Mouse (Mus musculus) regulatory T cell (primary cell): ENCODE results near the gene Zfp341.

Experiments
- in situ Hi-C: fragments of 300-600 bp; cut with MboI, MseI; formaldehyde crosslinking; loops from one replicate; pipeline ENCODE4 v1.15.1; 2025; ENCODE audit warnings: high pct_unique_total_duplicates

Gene Zfp341

DNA sequence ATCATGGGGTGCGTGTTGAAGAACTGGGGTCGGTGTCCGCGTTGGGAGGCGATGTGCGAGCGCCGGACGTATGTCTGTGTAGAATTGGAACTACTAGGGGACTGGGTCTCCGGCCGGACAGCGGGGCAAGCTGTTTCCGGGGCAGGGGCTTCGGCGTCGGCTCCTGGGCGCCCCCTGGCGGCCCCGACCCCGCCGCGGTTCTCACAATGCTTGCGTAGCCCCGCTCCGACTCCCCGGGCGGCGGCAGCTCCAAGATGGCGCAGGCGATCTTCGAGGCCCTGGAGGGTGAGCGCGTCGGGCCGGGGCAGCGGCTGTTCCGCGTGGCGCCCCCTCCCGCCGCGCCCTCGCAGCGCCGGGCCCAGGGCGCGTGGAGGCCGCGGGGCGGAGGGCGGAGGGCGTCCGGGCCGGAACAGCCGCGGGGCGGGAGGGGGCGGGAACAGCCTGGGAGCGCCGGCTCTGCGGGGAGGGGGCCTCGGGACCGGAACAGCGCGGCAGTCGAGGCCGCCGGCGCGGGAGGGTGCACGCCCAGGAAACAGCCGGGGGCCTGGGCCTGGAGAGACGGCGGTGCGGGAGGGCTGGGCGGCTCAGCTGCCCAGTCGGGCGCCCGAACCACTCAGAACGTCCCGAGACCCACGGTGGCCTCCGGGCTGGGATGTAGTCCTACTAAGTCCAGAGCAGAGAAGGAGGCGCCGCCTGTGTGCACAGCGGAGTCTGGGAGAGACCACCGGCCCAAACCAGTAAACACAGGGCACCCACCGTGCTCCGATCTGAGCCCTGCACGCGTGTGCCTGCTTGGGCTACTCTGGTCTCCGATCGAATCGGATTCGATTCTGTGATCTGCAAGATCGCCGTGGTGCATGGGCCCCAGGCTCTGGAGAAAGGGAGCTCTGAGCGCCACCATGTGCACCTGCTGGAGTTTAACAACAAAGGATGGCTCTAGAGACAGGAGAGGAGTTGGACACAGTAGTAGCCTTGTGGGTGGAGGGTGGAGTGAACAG lies at the start of gene Zfp341, which contains the start of gene 4930519P11Rik:
Zfp341 (plus strand) TSS at position 180 of the 998 bp plus-strand sequence.
4930519P11Rik (minus strand) TSS at position 320 of the 998 bp plus-strand sequence.
- in situ Hi-C loops: no loop called here

DNA sequence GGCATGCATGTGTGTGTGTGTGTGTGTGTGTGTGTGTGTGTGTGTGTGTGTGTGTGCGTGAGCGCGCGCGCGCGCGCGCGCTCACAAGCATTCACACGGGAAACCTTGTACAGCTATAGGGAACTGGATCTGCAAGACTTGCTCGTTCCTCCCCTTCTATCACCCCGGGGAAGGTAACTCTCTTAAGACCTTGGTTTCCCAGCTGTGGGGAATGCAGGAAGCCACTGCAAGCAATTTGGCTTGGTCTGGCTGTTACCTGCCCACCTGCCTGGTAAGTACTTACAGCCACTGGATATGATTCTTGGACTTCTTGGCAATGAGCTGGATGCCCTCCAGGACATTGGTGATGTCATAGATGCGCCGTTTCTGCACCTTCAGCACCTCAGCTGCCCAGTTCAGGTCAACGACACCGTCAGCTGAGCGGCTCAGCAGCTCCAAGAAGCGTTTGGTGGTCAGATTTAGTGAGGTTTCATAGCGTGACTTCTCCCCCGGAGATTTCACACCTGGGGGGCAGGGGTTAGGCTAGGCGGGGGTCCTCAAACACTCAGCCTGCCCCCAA lies 49.4 kb upstream of the Zfp341 start:
- in situ Hi-C loops: no loop called here

DNA sequence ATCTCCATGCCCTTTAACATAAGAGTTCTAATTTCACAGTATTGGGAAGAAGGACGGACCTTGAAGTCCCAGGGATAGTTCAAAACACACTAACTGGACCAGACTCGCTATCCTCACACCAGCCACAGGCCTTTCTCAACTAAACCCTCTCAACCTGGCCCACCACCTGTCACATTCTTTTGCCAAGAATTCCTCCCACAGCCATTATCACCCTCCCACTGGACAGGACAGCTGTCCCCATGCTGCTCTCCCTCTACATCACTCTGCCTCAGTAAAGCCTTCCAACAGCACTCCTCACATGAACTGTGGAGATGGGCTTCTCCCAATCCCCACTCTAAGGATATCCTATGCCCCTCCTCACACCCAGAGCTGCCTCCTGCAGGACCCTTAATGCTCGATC lies 47.5 kb upstream of the Zfp341 start:
- in situ Hi-C loops: no loop called here

DNA sequence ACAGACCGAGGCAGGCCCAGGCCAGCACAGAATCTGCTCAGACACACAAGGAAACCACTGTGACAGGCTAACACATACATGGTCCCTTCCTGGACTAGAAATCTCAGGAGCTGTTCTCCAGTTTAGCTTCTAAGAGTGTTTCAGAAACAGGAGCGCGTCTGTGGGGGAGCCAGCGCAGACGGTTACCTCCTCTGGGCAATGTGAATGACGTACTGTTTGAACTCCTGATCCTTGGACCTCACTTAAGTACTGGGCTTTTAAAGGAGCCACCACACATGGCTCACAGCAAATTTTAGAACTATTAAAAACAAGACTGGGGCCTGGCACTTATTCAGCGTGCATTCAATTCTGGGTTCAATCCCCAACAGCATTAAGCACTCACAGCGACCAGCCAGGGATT lies 46.5 kb upstream of the Zfp341 start:
- in situ Hi-C loops: no loop called here

DNA sequence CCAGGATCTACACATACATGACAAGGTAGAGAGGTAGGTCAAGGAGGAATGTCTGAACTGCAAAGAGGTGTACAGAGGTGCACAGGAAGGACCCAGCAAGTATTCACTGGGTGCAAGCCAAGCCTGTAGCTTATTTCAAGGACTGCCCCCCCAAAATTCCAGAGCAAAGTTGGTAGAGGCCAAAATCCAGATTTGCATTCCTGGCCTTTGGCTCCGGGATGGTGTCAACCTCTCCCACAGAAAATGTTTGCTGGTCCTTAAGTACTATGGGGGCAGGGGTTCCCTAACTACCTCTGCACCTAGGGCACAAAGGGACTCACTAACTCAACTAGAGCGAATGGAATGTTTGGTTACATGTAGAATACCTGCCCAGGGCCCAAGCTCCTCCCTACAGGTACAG lies 45.3 kb upstream of the Zfp341 start:
- in situ Hi-C loops: no loop called here

DNA sequence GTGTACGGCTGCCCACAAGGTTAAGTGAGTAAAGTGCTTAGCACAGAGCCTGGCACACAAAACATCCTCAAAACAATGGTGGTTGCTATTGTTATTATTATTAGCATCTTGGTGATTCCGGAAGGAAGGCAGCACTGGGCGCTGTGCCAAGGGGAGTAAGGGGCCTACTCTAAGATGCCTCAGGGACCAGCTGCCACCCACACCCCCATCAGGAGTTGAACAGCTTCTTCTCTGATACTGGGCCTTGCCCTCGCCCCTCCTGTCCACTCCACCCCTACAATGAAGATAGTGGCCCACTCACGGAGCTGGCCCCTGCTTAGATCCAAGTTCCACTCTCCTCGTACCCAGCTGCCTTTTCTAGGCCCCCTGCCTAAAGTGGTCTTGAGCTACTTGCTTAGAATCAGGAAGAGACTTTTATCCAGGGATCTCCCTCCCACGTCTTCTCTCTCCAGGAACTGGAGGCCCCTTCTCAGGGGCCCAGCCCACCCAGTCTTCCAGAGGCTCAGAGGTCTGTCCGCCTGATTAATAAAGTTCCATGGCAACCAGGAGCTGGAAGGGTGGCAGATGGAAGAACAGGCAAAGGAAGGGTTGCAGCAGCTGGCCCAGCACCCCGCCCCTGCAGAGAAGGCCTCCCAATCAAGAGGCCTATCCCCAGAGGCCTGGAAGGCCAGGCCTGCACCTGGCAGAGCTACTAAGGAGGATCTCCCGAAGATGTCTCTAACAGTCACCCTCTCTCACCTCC lies 44.6 kb upstream of the Zfp341 start:
- in situ Hi-C loops: no loop called here

DNA sequence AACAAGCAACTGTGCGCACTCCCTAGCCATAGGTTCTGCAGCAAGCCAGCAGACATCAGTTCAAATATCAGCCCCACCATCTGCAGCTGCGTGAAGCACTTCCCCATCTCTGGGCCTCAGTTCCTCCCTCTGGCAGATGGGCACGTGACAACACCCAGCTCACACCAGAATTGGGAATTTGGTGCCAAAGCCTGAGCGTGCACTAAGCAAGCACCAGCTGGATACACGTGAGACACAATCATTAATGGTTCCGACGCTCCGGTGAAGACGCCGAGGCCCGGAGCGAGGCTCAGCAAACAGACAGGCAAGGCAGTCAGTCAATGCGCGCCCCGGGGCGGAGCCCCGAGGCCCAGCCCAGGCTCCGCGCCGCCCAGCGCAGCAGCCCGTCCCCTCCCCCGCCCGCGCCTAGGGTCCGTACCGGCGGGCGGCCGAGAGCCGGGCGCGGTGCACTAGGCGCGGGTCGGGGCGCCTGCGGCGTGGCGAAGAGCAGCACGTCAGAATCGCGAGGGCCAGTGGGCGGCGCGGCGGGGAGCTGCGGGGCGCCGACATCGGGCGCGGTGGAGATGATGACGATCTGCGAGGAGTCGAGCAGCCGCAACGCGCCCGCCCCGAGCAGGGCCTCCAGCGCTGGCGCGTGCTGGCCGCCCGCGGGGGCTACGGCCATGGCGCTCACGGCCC lies 43.9 kb upstream of the Zfp341 start:
- in situ Hi-C loops: no loop called here

DNA sequence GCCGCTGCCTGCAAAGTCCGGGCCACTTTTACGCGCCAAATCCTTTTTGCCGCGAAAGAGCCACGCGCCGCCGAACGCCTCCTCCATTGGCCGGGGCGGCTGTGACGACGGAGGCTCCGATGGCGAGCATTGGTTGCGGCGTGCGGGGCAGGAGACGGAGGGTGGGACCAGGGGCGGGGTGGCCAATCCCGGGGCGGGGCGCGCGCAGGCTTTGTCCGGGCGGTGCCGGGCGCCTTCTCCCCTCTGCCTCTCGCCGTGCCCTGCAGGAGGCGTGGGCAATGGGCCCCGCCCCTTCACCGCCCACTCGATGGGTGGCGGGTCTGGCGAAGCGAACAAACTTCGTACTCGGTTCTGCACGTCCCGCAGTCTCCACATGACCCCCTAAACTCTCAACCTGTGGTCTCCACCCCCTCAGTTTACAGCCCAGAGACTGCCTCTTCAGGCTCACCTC lies 43.2 kb upstream of the Zfp341 start, which contains the start of gene E2f1:
E2f1 (minus strand) TSS at position 57 of the 451 bp plus-strand sequence.
- in situ Hi-C loops: no loop called here

DNA sequence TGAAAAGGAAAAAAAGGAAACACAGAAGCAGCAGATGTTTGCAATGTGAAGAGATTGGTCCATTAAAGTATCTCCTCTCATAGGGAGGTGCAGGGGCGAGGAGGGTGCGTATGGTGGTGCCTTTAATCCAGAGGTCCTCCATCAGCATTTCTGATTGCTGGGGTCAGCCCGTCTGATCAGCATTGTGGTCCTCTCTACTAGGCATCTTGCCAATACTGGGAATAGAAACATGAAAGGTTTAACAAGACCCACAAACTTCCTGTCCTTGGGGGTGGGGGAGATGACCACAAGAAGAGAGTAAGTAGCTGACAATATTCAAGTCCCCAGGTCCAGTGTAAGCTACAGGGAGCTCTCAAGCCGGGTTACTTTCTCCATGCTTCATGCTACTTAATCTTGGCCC lies 42.4 kb upstream of the Zfp341 start:
- in situ Hi-C loops: no loop called here

DNA sequence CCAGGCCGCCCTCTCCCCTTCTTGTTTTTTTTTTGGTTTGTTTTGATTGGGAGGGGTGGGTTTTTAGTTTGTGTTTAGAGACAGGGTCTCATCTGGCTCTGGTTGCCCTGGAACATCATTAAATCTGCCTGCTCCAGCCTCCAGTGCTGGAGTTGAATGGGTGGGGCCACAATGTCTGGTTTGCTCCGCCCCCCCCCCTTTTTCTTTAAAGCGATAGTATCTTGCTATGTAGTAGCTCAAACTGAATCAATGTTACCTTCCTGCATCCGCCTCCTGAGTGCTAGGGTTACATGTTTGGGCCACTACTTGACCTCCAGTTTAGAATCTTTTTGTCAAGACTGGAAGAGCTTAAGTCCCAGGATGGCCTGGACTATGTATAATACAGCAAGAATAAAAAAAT lies 41.8 kb upstream of the Zfp341 start:
- in situ Hi-C loops: no loop called here

DNA sequence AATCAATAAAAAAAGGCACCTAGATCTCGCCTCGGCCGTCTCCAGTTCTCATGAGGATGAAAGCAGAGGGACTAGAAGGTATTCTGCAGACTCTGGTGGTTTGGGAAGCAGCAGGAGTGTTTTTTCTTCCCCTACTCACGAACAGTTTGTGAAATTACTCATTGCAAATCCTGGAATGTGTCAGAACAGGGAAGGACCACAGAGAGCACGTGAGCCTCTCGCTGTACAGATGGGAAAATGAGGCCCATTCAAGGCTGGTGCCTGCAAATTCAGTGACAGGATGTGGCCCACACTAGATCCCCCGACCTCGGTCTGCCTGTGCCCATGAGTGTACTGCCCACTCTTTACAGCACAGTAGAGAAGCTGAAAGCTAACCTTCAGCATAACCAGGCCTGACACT lies 41.1 kb upstream of the Zfp341 start:
- in situ Hi-C loops: no loop called here

DNA sequence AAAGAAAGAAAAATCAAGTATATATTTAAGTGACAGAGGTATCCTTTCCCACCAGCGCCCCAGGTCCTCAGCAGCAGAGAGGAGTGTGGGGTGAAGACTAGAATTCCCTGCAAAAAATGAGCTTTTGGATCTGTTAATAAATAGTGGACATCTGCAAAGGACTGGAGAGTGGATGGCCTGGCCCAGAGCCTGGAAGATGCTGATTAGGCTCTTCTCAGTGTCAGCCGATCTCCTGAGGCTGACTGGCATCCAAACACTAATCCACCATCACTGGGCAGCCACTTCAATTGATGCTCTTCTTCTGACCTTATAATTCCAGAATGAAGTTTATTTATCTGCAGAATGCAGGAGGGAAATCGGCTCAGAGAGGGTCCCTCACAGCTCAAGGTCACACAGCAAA lies 40.1 kb upstream of the Zfp341 start:
- in situ Hi-C loops: no loop called here

DNA sequence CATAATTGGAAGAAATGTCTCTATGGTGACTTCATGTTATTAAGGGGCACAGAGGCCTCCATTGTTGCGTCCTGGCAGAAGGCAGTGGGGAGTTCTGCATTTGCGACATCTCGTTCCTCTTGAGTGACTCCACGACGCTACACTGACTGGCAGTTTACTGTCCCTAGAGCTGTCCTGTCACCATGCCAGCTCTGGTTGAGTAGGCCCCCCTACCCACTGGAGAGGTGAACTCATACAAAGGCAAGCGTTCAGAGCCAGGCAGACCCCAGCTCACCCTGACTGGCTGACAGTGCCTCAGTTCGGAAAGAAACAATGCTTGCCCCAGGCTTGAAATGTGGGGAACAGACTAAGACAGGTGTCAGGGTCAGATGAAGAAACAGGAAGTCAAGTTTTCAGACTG lies 38.8 kb upstream of the Zfp341 start:
- in situ Hi-C loops: no loop called here

DNA sequence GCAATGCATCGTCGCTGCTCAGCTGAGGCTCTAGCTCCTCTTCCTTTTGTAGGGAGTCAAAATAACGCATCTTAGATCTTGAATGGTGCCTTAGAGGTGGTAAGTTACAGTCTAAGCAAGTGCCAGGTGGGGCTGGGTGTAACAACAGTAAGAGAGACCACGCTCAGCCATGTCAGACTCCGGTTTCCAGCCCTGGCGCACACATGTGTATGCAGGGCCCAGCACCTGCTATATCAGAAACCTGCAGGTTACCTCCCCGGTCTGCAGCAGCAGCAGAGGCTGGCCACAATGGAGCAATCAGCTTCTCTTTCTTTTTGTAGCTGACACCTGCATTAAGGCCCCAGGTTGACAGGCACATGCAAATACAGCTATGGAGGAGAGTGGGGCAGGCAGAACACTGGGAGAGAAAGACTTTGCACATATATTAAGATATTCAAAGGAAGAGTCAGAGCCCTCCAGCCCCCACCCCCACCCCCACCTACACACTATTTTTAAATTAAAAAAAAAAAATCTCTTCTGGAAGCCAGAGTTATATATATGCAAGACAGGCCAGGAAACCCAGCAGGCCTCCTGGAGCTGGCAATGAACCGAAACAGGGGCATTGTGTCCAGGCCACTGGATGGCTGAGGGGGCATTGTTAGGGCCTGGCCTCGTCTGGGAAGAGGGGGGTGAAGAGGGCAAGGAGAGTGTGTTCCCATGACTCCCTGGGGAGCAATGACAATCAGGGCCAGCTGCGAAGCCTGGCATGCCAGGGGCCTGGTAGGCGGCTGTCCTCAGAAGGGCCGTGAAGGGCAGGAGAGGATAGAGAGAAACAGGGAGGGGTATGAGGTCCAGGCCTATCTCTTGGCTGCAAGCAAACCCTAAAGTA lies 36.0 kb upstream of the Zfp341 start:
- in situ Hi-C loops: no loop called here

DNA sequence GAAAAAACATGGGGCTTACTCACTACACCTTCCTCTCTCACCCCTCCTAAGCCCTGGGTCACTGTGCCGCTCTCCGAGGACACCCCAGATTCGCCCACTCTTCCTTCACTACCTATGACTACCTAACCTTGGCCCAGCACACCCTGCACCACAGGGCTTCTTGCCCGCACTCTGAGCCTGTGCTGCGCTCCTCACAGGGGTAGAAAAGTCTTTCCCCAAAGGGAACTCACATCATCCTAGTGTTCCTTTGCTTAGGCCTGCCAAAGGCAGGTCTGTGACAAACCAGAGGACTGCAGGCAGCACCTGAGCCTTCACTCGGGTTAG lies 35.4 kb upstream of the Zfp341 start:
- in situ Hi-C loops: no loop called here

DNA sequence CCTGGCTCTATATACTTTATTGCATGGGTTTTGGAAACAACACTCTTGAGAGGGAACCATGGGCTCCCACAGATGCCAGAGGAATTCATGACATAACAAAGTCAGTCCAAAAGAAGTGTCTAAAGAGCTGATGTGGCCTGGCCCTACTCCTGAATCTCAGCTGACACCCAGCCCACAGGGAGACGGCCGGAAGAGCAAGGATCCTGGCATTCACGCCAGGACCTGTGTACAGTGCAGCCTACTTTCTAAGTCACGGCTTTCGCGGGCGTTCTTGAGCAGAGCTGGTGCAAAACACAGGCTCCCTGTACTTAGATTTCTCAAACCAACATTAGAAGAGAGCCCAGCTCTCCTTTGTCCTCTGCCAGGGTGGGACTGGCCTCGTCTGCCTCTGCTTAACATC lies 32.5 kb upstream of the Zfp341 start:
- in situ Hi-C loops: no loop called here

DNA sequence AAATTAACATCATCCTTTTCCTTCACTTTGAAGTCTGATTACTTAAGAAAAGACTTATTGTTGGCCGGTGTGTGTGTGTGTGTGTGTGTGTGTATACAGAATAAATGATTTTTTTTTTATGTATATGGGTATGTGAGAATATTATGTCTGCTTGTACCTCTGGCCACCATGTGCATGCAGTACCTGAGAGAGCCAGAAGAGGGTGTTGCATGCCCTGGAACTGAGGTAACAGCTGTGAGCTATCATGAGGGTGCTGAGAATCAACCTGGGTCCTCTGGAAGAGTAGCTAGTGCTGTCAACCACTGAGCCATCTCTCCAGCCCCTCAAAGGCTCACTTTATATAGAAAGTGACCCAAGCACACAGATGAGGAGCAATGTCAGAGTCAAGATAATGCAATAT lies 31.7 kb upstream of the Zfp341 start:
- in situ Hi-C loops: no loop called here

DNA sequence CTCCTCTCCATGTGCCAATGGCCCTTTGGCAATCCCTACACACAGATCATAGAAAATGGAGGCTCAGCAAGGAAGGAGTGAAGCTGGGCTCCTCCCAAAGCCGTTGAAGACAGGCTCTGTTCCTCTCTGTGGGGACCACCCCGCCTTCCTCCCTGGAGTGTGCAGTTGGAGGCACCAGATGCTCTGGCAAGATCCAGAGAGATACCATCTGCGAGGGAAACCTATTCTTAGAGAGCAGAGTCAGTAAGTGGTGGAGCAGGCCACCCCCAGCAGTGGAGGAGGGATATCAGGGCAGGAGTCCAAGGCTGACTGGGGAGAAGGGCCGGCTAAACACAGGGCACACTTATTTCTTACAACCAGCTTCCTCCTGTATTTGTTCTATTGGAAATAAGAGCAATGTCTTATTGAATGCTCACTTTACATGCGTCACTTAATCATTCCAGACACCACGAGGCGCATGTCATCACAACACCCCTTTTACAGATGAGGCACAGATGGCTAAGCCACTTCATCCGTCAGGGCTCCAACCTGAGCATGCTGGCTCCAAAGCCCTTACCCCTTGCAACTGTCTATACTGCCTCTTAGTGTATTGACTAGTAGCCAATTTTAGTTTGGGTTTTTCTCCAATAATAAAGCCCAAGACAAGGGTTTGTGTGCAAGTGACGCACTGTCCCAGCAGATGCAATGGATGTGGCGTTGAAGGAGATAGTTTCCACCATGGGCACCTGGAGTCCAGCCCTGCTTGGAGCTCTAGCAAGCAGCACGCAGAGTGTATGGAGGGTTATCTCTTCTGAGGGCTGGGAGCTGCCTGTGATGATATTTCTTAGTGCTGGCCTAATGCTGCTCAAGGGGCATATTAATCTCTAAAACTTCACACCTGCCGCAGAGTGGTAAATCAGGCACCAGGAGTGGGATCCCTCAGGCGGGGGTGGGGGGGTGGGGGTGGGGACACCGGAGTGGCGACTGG lies 28.9 kb upstream of the Zfp341 start:
- in situ Hi-C loops: no loop called here

DNA sequence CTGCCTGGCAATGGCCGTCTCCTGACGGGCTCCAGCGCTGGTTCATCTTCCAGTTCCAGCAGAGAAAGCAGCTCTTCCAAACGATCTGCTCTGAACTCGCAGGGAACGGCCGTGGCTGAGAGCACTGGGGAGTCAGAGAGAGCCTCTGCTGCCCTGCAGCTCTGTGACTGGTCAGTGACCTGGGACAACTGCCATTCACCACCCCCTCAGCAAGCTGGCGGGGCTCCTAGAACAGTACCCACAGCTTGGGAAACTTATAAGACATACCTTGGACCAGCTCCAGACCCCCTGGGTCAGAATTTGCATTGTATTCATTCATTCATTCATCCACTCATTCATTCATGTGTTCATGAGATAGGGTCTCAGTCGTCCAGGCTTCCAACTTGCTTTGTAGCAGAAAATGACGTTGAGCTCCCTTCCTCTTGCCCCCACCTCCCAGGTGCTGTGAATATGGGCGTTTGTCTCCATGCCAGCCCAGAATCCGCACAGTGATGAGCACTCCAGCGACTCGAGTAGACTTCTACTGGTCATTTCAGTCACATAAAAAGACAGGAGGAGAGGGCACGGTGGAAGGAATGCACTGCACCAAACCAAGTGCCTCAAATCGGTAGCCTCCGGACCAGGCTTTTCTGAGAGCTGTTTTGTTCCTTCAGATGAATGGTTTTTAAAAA lies 28.0 kb upstream of the Zfp341 start:
- in situ Hi-C loops: no loop called here
